Mouse (Mus musculus) natural killer cell, adult 2 months (primary cell): Measurements from ENCODE around the gene Cmtm5.
"Not testable (repeated sequence)": the region's sequence is repeated elsewhere in the genome, so short reads cannot be mapped to it uniquely, and the experiment has no call there.

ENCODE experiments used
- DNase-seq, 2 experiments: peaks; one replicate each; pipeline ENCODE4 v3.0.0; 2022; ENCODE audit warnings: low spot score in 2 of 2

Cmtm5 gene

DNA sequence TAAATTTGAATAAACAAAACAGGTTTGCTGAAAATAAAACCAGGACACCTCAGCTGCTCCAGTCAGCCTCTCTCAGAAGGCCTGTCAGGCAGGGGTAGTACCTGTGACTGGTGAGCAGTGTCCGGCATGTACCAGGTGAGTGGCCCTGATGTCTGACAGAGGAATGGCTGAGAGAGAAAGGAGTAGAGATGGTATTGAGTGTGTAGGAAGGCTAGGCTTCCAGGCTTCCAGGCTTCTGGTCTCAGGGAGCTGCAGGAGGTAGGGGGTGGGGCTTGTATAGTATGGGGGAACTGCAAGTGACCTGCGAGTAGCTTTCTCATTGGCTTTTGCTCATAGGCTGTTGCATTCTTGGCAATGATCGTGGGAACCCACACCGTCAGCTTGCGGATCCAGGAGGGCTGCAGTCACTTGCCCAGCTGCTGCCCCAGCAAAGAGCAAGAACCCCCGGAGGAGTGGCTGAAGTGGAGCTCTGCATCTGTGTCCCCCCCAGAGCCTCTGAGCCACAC, 3.4 kb upstream of the Cmtm5 start, which contains the start of gene Il25:
Gene Il25, plus strand, starts transcription at position 51 of the 506 bp plus-strand sequence.
- no peak for DNase-seq

DNA sequence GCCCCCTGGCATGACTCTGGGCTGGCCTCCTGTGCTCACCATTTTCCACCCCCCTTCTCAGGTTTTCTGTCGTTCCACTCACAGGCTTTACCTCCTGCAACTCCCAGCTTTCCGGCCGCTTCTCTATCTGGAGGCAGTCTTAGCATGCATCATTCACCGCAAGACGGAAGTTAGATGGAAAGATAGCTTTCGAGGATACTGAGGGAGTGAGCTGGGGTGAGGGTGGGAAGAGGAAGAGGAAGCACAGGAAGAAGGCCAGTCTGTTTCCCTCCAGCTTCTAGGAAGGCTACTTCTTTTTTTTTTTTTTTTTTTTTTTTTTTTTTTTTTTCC, 735 bp downstream of the Cmtm5 start:
- DNase-seq, result no peak

DNA sequence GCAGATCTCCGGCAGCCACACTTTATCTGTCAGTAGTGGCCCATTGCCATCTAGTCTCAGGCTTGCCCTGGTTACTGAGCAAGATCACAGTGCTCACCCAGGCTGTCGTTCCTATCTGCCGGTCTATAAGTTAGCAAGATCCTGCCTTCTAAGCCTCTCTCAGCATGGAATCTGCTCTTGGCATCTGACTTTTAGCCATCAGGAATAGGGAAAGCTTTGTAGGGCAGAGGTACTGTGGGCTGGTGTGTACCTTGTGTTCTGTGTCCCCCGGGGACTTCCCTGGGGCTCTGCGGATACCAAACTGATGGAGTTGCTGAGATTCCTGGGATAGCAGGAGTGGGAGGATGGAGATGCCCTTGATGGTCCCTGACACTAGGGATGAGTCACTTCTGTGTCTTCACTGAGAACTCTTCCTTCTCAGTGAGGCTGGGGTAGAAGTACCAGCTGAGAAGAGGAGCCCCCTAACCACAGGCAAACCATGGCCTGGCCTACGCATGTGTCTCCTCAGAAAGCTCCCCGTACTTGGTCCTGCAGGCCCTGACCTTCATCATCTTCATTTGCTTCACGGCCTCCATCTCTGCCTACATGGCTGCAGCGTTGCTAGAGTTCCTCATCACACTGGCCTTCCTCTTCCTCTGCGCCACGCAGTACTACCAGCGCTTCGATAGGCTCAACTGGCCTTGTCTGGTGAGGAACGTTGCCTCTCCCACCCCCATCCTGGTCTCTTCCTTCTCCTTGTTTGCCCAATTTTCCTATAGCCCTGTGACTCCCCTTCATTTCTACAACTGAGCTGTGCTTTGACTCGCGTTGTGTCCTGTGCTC, 1.5 kb downstream of the Cmtm5 start:
- DNase-seq, result no peak

DNA sequence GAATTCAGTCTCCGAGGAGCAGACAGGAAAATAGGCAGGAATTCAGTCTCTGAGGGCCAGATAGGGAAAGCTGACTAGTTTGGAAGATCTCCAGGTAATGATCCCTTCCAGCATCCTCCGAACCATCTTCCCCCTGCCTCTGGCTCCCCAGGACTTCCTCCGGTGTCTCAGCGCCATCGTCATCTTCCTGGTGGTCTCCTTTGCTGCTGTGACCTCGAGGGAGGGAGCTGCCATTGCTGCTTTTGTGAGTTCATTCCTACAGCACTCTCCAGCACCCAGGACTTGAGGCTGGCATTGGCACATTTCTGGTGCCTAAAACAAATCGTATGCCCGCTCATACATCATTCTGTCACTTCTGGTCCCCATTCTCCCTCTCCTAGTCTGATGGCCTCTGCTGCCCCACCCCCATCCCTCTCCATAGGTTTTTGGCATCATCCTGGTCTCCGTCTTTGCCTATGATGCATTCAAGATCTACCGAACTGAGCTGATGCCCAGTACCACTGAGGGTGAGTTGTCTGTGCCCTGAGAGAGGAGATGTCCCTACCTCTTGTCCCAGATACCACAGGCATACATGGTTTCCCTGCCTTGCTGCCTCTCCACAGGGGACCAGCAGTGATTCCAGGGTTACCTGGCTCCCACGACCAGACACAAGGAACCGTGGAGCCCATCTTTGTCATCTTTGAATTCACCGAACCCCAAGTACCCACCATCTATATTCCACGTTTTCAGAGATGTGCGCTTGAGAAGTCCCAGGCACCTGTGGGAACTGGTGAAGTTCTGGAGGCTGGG, 2.6 kb downstream of the Cmtm5 start:
- DNase-seq, result no peak

DNA sequence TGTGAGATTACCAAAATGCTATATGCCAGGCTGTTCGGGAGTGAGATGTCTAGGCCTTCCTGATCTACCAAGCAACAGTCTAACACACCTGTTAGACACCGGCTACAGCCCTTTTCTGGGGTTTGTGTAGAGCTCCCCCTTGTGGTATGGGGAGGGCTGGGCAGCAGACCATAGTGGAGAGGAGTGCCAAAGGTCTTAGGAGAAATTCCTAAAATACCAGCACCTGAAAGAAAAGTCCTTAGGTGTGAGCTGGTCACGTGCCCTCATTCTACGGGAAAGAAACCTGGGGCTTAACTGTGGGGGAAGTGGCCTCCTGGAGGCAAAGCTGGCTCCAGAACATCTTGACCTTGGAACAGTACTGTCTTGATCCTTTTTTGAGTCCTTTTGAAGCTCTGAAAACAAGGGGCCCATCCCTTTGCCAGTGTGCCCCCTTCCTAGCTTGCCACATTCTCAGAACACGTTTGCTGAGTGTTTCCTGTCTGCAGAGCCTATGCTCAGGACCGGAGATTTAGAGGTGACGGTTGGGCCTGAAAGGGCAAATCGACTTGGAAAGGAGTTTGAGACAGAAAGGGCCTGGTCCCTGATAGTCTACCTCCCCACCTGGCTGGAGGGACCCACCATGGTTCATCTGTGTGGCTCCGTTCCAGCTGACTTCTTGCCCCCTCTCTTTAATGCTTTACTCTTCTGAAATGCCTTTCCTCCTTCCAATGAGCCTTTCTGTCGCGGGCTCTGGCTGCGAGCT, 3.5 kb downstream of the Cmtm5 start:
- peak; percentile 40 to 62 for DNase-seq

DNA sequence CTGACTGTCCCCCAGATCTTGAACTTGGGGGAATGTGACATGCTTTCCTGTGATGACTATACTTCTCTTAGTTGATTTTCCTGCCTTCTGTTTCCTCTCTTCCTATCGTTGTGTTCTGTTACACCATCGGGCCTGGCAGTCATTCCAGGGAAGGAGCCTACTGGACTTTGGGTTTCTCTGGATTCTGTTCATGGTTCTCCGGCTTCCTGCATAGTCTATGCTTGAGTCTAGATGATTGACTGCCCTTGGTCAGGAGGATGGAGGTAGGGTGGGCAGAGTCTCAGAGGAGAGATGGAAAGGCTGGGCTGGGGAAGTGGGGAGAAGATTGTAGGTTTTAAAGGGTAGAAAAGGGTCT, 4.1 kb downstream of the Cmtm5 start:
- DNase-seq, result no peak

DNA sequence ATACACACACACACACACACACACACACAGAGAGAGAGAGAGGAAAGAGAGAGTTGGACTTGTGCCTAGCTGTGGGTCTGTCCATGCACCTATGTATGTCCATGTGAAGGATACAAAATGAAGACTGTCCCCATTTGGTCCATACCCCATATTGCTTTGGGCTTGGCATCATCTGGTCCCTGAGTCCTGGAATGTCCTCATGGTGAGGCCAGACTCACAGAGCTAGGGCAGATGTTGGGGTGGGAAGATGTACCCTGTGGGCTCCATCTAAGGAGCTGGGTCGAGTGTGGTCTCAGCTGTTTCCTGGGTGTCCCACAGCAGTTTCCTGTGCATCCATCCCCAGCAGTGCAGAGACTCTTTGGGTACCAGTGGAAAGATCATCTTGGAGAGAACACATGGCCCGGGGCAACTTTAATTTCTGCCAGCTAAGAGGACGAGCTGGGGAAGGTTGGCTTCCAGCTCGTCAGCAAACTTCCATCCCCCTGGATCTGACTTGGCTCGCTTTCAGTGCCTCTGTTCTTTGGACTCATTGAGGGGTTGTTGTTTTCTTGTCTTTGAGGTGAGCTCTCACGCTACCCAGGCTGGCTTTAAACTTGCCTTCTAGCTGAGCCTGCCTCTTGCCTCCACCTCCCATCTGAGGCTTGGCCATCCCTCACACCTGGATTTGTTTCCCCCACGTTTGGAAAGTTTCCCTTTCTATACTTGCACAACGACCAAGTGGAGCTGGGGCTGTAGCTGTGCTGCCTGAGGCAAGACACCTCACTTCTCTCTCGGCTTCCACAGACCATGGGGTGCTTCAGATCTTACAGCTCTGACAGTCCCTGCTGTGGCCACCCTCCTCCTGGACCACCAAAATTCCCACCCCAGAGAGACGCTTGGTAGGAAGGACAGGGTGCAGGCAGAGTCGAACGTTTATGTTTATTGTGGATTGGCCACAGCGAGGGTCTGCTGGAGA, 5.2 kb downstream of the Cmtm5 start:
- no peak for DNase-seq

DNA sequence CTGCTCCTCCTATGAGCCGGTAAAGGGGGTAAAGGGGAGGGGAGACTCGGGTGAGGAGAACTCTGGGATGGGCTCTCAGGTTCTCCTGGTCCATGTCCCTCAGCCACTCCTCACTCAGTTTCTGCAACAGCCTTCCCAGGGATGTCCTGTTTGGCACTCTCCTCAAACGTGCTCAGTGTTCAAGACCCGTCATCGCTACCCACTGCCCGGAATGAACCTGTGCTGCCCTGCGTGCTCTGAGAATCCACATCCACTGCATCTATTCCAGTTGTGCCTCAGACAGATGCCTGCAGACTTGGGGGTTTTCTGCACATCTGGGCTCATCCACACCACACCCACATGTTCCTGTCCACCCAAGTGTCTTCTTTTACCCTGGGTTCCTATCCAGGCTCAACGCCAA, 6.4 kb downstream of the Cmtm5 start:
- DNase-seq, result no peak

DNA sequence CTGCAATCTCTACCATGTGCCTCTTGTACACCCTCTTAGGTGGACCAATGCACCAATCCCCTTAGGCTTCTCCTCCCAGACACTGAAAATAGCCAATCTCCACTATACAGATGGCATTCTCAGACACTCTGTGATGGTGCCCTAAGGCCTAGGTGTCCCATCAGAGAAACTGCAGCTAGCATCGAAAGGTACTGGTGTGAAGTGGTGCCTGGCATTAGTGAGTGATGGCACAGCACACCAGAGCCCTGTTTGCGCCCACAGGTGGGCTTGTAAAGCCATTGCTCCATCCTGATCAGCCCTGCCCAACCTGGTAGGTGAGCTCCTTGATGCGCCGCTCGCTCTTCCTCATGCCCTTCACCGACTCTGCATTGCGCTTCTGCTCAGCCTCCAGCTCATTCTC, 7.9 kb downstream of the Cmtm5 start:
- DNase-seq, result no peak

DNA sequence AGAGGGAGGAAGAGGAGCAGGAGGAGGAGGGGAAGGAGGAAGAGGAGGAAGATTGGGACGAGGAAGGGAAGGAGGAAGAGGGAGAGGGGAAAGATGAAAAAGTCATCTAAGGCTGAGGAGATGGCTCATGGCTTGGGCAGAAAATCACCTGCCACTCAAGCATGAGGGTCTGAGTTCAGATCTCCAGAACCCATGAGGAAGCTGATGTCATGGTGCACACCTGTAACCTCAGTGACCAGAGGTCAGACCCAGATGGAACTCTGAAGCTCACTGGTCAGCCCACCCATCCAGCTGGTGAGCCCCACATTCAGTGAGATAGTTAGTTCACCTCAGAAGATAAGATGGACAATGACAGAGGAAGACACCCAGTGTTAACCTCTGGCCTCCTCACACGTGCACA, 8.9 kb downstream of the Cmtm5 start:
- DNase-seq, result no peak

DNA sequence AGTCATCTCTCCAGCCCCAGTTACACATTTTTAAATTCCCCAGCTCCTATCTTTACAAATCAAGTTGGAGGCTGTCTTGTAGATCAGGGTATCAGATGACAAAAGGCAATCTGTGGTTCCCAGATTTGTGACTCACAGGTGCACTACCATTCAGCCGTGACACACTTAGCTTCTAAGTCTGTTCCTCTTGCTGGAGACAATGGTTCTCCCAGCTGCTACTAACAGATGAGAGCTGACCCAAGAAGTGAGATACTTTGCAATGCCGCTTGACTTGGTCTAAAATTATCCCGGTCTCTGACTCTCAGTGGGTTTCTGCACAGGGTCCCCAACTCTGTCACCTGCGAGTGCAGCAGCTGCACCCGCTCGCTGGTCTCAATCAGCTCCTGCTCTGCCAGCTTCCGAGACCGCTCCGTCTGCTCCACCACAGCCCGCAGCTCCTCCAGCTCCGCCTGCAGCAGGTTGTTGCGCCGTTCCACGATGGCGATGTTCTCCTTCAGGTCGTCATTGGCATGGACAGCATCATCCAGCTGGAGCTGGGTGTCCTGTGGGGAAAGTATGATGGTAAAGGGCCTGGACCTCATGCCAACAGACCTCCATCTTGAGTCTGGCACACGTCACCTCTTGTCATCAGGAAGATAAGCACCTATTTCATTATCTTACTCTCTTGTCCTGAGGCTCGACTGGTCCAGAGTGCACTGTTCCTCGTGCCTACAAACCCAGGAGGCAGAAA, 10.1 kb downstream of the Cmtm5 start:
- DNase-seq, result no peak

DNA sequence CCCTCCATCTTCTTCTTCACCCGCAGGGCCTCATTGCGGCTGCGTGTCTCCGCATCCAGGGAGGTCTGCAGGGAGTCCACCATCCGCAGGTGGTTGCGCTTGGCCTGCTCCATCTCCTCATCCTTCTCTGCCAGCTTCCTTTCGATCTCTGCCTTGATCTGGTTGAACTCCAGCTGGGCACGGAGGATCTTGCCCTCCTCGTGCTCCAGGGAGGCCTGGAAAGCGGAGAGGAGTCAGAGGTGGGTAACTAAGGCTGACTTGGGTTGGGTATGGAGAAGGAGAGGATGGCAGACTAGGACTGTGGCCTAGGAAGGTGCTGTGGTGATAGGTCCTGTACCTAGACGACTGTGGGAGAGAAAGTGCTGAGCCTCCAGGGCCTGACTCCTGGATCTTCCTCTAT, 10.9 kb downstream of the Cmtm5 start:
- DNase-seq, result not testable (repeated sequence)

DNA sequence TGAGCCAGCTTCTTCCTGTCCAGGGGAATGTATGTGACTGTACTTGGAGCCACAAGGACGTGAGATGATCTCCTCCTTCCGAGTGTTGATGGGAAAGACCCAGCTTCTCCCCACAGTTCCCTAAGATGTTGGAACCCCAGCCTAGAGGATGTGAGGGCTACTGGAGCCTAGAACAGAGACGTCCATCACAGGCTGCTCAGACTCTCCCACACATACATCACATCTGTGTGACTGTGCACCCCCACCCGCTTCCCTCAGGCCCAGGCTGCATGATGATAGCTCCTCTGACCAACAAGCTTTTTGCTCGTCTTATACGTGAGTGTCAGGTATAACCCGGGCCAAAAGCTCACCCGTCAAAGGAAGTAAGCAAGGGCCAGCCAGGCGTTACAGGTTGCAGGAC, 12.7 kb downstream of the Cmtm5 start:
- DNase-seq, result no peak

DNA sequence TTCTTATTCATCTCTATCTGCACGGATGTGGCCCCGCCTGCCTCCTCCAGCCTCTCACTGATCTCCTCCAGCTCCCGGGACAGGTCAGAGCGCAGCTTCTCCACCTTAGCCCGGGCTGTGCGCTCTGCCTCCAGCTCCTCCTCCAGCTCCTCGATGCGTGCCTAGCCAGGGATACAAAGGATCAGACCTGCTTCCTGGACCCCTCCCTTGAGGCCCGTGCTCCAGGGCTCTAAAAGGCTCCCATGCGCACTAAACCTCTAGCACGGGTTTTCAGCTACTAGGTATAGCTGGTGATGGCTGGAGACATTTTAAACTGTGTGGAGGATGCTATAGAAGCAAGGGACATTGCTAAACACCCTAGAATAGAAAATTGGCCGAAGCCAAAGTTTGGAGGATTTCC, 14.4 kb downstream of the Cmtm5 start:
- no peak for DNase-seq

DNA sequence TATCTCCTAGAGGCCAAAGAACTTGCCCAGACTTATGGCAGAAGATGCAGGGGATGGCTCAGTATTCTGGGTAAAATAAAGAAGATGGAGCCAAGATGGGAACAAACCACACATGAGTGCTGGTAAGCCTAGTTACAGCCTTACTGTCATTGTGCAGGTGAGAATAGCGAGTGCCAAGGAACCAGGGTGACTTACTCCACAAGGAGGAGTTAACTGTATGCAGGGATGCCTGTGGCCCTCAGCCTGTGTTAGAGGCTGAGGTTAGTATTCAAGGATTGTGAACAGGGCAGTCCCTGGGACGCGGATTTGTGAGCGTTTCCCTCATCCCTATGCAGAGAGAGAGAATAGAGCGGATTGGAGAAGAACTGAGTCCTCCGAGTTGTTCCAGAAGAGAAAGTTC, 15.5 kb downstream of the Cmtm5 start:
- DNase-seq, result no peak

DNA sequence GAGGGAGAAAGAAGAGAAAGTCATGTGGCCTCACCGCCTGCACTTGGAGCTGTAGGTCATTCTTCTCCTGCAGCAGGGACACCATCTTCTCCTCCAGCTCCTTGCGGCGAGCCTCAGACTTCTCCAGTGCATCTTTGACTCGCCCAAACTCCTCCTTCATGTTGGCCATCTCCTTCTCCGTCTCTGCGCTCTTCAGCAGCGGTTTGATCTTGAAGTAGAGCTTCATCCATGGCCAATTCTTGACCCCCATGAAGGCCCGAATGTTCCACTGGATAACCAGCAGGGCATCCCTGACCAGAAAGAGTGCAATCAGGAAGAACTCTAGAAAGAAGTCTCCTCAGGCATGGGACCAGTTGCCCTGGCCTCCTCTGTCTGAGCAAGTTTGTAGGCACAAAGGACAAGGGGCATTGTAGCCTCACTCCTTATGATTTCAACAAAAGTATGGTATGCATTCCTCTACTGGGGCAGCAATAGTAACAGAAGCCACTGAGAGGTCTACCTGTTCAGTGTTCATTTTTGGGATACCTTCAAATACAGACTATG, 17.7 kb downstream of the Cmtm5 start:
- DNase-seq, result no peak

DNA sequence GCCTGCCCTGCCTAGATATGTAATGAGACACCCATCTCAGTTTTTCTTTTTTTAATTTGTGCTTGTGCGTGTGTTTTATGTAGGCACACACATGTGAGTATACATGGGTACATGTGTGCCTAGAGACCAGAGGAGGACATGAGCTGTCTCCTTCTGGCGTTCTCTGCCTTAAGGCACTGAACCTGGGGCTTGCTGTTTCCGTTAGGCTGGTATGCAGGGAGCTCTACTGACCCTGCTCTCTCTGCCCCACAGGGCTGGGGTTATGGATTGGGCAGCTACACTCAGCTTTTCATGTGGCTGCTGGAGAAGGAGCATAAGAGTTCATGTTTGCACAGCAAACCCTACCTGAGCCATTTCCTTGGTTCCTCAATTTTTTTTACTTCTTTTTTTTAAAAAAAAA, 18.4 kb downstream of the Cmtm5 start:
- DNase-seq, result no peak

DNA sequence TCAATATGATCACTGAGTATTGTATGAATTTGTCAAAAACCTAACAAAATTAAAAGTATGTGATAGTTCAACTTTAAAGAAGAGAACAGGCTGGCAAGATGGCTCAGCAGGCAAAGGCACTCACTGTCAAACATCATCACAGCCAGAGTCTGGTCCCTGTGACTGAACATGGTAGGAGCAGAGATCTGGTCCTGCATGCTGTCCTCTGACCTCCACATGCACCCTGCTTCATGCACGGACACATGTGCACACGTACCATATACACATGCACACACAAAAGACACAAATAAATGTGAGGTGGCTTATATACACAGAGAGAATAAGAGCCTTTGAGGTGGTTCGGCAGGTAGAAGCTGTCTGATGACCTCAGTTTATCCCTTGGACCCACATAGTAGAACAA, 19.4 kb downstream of the Cmtm5 start:
- no peak for DNase-seq

DNA sequence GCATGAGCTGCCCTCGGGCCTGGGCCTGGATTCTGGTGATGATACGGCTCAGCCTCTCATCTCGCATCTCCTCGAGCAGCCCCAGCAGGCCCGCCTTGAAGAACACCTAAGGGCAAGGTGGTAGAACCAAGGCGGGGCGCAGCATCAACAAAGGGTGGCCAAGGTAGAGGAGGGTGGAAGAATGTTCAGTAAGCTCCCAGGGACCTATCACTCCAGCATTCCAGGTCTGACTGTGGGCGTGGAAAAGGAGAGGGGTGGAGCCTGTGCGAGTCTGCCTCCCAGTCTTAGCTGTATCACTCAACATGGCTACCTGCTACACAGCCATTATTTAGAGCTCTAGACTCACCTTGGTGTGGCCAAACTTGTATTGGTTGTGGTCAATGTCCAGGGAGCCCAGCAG, 20.5 kb downstream of the Cmtm5 start:
- no peak for DNase-seq

DNA sequence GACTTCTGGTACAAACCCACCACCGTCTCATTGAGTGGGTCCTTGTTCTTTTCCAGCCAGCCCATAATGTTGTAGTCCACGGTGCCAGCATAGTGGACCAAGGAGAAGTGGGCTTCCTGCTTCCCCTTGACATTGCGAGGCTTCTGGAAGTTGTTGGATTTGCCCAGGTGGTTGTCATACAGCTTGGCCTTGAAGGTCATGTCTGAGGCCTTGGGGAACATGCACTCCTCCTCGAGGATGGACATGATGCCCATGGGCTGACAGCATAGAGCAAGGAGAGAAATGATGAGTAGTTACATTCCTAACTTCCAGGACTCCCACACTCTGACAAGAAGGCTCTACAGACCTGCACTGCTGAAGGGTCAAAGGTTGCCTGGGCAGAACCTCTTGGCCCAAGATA, 22.4 kb downstream of the Cmtm5 start:
- DNase-seq, result no peak
